Mouse (Mus musculus) urinary bladder, postnatal 14 days (tissue): ENCODE measurements around the gene Rap1gap2.

Source experiments
- DNase-seq: peaks from one replicate; pipeline ENCODE4 v3.0.0; 2021; ENCODE audit warnings: low spot score

The Rap1gap2 gene

DNA sequence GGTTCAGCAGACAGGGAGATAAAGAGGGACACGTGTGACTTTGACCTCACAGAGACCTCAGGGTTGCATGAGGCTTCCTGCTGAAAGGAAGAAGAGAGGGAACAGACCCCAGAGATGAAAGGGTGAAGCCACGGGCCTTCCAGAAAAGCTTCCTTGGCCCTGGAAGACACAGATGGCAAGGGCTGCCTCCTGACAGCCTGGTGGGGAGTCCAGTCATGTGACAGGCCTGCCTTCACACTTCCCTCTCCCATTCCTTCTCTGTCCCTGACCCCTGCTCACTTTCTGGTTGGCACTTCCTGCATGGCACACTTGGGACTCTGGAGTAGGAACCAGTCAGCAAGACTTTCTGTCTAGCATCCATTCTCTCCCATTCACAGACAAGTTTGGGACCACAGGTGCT, 148.1 kb downstream of the Rap1gap2 start:
- no peak for DNase-seq

DNA sequence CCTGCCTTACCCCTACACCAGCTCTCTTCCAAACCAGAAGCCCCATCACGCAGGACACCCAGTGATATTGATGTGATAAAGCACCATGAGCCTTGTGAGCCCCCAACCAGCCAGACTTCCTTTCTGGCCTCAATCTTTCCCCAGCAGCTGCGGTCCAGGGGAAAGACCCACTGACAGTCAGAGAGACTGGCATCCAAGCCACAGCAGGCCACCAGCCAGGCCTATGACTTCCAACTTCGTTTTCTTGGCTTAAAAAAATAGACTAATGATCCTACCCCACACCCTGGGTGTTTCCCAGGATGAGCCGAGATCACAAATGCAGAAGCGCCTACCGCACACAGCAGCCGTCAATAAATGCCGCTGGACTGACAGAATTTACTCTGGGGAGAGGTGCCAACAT, 151.1 kb downstream of the Rap1gap2 start:
- no peak for DNase-seq

DNA sequence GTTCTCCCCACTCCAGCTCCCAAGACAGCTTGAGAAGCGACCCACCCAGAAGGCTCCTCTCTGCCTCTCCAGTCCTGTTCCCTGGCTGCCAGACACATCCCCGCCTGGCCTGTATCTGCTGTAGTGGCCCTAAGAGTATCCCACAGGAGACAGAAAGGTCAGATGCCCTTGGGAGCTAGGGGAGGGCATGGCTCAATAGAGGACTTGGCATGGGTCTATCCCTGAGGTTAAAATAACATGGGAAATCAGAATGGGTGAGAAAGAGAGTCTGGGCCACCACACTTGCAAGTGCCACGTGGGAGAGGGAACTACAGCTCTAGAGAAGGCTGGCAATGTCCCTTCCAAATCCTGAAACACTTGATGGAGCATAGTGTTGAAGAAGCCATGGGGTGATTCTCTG, 152.3 kb downstream of the Rap1gap2 start:
- no peak for DNase-seq

DNA sequence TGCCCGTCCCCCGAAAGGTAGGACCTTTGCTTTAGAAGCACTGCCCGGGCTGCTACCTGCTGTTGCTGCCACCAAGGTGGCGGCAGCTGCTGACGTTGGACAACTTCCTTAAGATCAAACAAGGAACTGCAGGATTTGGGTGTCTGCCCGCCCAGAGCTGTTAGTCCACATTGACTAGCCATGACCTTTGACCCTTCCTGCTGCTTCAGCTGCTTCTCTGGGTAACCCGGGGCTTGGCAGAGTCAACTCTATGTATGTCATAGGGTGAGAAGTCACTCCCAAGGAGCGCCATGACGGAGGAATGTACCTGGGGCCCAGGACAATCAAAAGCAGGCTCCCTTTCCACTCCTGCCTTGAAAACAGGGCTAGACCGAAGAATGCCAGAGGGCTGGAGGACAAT, 153.5 kb downstream of the Rap1gap2 start:
- DNase-seq, result peak; percentile 41

DNA sequence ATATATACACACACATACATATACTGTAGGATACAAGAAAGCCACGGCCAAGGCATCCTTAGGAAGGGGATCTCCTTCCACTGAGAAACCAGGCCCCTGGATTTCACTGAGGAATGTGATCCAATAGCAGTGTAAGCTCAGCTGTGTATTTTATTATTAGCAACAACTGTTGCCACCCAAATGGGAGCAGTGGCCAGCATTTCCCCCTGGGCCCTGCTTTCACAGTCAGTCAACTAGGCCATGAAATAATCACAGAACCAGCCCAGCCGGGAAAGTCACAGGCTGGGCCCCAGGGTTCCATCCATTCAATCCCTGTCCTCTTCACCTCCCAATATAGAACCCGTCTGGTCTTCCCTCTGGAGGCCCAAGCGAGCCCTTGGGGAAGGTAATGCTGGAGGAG, 162.2 kb downstream of the Rap1gap2 start:
- DNase-seq, result no peak

DNA sequence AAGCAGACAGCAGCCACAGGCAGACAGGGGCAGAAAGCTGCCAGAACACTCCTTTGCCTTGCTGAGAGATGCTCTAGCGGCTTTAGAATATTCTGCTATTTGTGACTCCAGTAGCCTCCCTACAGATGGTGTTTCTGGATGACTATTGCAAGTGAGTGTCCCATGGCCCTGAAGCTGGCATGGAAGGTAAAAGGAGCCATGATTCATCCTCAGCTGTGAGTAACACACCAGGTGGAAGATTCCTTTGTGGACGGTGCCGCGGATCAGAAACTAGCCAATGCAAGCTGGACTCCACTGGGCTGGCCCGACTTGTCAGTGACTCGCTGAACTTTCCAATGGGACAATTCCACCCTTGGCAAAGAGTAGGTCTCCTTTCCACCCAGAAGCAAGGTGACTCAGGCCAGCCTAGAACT, 162.7 kb downstream of the Rap1gap2 start:
- DNase-seq, result no peak

DNA sequence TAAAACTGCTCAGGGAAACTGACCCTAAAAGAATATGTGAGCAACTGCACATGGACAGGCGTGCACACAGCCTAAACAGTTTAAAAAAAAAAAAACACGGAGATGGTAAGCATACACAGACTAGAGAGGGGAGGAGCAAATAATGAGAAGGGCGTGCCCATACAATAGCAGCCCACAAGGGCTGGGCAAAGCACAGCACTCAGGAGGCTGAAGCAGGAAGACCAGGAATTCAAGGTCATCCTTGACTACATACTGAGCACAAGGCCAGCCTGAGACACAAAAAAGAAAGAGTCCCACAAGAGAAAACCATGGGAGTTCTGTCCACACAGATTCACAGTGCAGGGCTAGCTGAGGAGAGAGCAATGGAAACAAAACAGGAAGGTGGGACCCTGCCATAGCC, 165.1 kb downstream of the Rap1gap2 start:
- DNase-seq, result no peak

DNA sequence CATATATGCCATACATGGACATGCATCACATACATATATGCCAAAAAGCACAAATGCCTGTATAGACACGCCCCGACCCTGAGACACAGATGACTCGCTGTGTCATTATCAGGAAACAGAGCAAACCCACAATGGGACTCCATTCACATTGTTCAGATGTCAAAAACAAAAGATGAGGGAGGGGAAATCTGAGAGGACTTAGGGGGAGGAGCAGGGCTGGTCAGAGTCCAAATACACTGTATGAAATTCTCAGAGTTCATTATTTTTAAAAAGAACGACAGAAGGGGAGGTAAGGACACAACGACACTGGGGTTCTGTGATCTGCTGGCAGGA, 166.8 kb downstream of the Rap1gap2 start:
- no peak for DNase-seq

DNA sequence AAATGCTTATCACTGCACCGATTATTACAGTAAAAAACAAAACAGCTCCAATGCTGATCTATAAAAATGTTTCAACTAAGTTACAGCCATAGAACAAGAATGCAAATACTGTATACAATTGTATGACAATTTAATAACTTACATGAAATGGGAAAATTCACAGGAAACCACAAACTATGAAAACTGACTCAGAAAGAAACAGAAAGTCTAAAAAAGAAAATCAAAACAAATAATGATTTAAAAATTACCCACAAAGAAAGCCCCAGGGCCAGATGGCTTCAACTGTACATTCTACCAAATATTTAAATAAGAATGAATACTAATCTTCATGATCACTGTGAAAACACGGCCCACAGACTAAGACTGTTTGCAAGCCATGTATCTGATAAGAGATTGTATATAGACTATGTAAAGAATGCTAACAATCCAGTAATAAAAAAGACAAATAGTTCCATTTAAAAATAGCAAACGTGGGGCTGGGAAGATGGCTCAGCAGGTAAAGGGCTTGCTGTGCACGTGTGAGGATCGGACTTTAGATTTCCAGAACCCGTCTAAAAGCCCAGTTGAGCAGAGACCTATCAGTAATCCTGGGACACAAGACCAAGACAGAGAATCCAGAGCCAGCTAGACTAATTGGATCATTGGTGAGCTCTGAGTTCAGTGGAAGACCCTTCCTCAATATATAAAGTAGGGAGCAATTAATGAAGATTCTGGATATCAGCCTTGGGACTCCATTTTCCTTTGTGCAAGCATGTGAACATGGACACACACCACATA, 167.4 kb downstream of the Rap1gap2 start:
- no peak for DNase-seq

DNA sequence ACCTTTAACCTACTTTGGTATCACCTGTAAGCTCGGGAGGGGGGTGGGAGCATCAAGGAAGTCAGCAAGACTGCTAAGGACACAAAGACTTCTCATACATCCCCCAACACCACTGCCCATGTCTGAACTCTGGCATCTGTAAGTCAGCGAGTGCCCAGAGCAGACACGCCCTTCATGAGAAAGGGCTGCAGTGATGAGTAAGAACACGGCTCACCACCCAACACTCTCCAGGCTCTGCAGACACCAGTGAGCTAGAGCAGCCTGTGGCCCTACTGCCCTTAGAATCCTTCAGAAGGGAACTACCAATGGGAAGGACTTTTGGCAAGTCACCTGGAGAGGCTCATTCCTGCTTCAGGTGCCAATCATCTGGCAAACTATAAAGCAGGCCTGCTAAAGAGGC, 168.3 kb downstream of the Rap1gap2 start:
- no peak for DNase-seq

DNA sequence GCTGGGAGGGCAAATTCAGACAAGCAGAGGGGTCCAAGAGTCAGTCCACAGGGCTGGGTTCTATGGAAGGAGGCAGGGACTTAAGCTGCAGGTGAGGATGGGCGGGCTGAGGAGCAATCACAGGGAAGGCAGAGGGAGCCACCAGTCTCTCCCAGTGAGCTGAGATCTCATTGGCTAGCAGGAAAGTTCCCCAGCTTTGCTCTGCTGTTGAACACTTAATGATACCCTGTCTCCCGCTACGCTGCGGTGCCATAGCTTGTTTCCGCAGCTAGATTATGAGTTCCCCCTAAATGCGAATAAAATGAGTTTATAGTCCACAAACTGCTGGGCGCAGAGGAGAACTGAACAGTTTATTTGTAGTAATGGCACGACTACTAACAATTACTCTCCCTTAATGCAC, 170.6 kb downstream of the Rap1gap2 start:
- no peak for DNase-seq

DNA sequence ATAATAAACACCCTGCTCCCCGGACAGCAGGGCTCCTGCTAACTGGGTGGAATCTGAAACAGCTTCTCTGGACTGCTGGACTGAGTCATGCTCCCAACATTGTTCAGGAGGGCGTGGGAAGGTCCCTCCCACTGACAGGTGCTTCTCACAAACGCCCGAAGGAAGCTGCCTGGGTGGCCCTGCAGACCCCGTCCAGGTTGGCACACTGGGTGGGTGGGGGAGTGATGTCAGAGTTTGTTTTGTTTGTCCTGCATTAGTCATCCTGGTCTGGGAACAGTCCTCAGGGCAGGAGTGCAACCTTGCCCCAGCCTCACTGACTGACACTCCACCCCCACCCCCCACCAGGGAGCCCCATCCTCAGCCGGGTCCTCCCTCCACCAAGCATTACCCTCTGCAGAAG, 171.5 kb downstream of the Rap1gap2 start:
- peak; percentile 60 for DNase-seq

DNA sequence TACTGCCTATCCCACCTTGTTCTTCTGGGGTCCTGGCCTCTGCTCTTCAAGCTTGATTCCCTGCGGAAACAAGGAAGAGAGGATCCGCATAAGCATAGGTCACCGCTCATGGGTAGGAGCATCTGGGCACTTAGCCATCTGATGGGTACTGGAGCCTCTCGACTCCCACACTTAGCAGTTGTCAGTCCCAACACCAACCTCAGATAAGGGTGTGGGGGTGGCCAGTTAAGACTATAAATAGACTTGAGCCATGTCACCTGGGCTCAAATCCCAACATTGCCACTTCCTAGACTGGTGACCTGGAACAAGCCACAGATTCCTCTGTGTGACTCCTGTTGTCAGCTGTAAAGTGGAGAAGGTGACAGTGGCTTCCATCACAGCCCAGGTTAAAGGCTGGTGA, 172.5 kb downstream of the Rap1gap2 start:
- DNase-seq, result no peak

DNA sequence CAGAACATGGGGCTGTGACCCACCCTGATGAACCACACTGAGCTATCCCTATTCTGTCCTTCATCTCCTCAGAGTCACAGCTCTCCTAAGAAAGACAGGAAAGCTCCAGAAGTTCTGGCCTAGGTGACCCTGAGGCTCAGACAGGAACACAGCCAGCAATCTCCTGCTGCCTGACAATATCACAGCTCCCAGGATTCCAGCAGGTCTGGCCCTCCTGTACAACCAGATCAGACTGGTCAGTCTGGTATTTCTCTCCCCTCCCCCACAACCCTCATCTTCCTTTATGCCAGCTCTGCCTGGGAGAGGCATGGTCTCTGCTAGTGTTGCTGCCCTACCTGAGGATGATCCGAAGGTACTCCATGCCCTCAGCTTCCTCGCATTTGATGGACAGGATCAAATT, 175.3 kb downstream of the Rap1gap2 start:
- DNase-seq, result peak; percentile 38

DNA sequence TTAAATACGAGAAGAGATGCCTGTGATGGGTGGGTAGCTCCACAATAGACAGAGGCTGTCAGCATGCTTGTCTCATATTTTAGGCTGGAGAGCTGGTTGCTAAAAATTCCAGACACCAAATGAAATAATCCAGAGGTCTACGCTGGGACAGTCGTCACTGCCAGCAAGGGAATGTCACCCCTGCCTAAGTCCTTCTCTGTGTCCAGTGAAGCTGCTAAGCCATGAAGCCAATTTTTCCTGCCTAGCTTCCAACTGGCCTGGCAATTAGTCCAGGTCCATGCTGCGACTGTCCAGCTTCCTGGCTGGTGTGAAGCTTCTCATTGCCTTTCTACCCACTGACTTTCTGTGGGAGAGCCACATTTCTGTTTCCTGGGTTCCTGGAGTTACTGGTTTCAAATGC, 177.7 kb downstream of the Rap1gap2 start:
- DNase-seq, result no peak

DNA sequence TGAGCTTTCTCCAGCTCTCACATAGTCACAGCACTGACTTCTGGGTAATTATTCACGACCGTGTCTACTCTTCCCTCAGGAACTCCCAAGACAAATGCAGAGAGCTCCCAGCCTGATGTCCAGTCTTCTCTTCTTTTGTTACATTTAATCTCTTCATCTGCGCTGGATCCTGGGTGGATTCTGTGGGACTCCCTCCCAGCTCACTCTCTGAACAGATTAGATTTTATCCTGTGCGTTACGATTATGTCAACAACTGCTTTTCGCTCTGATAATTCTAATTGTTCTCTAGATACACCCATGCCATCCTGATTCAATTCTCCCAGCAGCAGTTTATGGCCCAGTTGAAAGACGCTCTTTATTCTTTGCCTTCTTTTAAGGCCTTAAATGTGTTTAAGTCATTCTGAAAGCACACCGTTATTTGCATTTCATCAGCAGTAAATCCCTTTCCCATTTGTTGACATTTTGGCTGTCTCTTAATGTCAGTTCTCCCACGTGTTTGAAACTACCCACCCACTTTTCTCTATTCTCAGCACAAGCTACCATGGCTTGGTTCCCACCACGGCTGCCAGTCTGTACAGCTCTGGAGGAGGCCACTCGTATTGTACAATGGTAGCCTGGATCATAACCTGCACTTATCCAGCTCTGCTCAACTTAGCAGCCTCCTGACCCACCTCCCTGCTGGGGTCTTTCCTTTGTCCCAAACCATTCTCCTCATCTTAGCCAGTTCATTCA, 180.8 kb downstream of the Rap1gap2 start:
- DNase-seq, result no peak

DNA sequence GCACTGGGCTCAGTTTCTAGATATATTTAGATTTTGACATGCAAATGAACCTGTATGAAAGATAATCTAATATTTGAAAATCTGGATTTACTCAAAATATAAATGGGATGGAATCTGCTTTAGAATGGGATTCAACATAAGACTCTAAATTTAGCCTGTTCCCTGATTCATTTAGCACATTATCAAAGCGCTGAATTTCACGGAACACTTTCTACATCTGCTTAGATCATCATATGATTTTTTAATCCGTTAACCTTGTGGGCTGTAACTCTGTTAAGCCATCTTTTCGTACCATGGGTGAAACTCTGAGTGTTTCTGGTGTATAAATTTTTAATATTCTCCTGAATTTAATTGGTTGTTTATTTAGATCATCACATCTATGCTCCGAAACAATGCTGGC, 184.4 kb downstream of the Rap1gap2 start:
- DNase-seq, result no peak

DNA sequence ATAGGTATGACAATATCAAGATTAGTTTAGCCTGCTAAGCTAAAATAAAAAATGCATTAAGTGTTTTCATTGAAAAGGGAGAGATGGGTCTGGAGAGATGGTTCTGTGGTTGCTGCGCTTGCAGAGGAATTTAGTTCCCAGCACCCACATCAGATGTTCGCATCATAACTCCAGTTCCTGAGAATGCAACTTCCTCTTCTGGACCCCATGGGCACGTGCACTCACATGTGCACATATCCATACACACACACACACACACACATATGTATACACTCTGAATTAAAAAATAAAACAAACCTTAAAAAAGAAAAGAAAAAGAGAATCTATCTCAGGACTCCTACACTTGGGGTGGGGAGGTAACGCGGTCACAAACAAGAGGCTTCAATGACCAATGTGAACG, 188.7 kb downstream of the Rap1gap2 start:
- no peak for DNase-seq

DNA sequence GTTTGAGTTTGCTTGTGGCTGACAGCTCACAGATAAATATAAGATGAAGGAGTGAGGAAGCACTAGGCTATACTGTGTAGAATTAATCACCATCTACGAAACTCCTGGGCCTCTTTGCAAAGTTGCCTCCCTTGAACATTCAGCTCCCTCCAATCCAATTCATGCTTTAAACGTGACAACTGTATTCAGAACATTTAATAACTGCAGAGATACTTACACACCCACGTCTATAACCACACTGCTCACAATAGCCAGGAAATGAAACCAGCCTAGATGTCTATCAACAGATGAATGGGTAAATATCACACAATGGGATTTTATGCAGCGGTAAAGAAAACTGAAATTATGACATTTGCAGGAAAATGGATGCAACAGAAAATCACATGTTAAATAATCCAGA, 189.6 kb downstream of the Rap1gap2 start:
- no peak for DNase-seq

DNA sequence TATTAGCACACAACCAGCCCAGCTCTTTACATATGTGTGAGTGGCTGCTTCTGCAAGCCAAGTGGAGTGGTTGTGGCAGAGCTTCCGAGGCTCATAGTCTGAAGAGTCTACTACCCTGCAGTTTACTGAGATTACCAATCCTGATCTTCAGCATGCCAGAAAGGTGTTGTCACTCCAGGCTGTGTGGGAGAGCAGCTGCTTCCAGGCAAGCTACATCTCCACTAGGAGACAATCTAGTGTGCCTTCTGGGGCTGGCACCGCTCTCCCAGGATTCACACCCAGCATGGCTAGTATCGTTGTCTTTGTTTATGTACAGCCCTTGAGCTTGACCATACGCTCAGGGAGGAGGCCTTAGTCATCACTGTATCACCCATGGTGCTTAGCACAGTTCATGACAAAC, 191.1 kb downstream of the Rap1gap2 start:
- DNase-seq, result no peak

DNA sequence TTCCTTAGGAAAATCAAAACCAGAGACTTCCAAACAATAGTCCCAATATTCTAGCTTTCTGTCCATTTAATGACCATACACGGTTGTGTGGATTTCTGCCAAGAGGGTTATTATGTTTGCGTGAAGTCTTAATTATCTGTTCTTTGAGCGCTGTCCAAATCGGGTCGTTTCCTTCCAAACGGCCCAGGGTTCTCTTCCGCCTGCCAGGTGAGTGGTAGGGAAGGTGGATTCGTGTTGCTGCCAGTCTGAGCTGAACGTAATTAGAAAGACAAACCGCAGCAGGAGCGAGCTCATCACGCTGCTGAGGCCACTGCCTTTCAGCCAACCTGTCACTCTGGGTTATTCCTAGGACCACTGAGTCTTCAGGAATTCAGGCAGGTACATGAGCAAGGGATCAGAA, 195.0 kb downstream of the Rap1gap2 start:
- DNase-seq, result no peak

DNA sequence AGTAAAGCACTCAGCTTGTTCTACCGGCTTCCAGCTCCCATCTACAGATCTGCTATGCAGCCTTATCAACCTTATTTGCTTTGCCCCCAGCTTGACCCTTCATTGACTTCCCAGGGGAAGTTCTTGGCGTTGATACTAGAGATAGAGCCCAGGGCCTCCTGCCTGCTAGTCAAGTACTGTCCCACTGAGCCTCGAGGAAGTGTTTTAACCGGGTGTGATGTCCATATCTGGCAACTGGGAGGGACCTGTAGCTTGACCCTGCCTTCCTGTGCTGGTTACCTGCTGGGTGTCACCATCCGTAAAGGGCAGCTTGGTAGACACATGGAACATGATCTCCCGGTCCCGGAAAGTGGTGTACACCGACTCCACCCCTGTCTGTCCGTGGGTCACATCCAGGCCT, 196.6 kb downstream of the Rap1gap2 start:
- DNase-seq, result peak; percentile 69

DNA sequence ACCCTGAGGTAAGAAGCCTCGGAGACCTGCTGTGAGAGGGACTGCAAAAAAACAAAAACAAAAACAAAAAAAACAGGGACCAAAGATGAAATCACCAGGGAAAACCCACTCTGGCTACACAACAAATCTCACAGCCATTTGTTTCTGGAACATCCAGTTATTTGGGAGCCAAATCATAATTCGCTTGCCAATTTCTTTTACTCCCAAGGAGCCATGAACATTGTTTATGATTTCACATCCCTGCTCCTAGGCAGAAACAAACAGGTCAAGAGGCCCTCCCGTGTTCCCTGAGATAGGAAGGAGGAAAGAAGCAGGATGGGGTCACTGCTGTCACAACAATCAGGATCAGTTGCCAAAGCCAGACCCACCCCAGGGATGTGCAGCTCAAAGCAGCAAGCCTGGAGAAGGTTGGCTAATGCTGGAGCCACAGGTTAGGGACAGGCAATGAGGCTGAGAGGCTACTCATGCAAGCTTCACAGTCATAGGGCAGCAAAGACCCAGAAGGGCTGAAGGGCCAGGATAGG, 197.2 kb downstream of the Rap1gap2 start:
- DNase-seq, result no peak

DNA sequence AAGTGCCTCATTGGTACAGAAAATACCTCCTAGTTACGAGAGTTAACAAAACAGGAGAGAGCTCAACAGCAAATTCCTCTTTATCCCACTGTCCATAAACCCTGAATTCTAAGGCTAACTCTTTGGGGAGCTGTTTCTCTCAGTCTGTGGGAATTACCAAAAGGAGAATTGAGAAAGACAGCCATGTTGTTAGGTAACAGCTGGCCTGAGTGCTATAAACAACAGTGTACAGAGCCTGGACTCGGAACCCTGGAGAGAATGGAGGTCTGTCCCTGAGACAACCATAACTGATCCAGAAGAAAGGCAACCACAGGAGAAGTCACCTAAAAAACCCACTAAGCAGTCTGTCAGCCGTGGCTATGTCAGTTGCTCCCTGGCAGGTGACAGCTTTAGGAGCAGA, 198.3 kb downstream of the Rap1gap2 start:
- DNase-seq, result no peak
